Mouse (Mus musculus): ENCODE results near the gene Gpc1.

Gene Gpc1

GRCm38 (mm10) chr1:92831188-92832001 lies at the start of gene Gpc1:
Gpc1 (plus strand) TSS chr1:92831645.
- TF ChIP-seq GATA4 (IDR thresholded peaks at IDR 0.05; ENCODE audit: insufficient replicate concordance, low read length): no peak

DNA sequence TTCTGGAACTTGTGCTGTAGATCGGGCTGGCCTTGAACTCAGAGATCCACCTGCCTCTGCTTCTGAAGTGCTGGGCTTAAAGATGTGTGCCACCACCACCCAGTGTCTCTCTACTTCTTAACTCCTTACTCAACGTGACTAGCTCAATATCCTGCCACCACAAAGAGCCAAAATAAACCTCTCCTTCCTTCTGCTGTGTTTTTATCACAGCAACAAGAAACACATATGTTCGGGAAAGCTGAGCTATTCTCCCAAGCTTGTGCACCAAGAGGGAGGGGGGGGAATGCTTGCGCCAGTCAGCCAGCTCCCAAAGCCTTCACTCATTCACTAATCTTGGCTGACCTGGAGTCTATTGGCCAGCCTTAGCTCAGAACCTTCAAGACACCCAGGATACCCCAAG lies 49.6 kb upstream of the Gpc1 start:
- no peak for TF ChIP-seq GATA4 (IDR thresholded peaks at IDR 0.05; ENCODE audit: insufficient replicate concordance, low read length)

- no peak for TF ChIP-seq GATA4 (IDR thresholded peaks at IDR 0.05; ENCODE audit: insufficient replicate concordance, low read length)
Observed at GRCm38 (mm10) chr1:92782587-92782986, 48.9 kb upstream of the Gpc1 start.

GRCm38 (mm10) chr1:92787221-92787620 lies 44.2 kb upstream of the Gpc1 start:
- no peak for TF ChIP-seq GATA4 (IDR thresholded peaks at IDR 0.05; ENCODE audit: insufficient replicate concordance, low read length)

- no peak for TF ChIP-seq GATA4 (IDR thresholded peaks at IDR 0.05; ENCODE audit: insufficient replicate concordance, low read length)
Observed at GRCm38 (mm10) chr1:92788049-92788448, 43.4 kb upstream of the Gpc1 start.

- no peak for TF ChIP-seq GATA4 (IDR thresholded peaks at IDR 0.05; ENCODE audit: insufficient replicate concordance, low read length)
Observed at GRCm38 (mm10) chr1:92790628-92791027, 40.8 kb upstream of the Gpc1 start.

DNA sequence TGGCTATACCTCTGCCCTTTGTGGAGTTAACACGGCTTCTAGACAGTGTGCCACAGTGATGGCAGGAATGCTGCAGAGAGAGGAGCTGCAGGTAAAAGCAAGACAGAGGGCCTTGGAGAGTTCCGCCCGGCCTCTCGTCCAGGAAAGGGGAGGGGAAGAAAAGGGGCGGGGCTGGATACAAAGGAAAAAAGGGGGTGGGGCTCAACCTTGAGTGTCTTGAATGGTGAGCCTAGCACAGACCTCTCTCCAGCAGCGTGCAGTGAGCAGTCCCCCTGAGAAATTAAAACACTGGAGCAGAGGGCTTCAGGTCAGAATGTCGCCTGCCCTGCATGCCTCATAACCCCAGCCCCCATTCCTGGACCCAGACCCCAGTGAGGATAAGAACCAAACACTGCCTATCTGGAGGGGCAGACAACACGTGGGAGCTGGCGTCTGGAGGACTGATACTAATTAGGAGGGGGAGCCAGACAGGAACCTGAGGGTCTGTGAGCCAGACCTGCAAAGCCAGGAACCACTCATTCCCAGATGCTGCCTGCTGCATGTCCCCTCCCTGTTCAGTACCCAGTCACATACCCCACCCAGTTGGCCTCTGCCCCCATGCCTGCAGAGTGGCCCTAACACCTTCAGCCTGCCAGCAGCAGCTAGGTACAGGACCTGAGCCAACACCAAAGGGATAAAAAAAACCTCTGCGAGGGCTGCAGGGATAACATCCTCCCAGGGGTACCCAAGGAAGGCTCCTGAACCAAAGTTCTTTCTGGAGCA lies 40.2 kb upstream of the Gpc1 start:
- no peak for TF ChIP-seq GATA4 (IDR thresholded peaks at IDR 0.05; ENCODE audit: insufficient replicate concordance, low read length)

GRCm38 (mm10) chr1:92793781-92794180 lies 37.7 kb upstream of the Gpc1 start:
- TF ChIP-seq GATA4 (IDR thresholded peaks at IDR 0.05; ENCODE audit: insufficient replicate concordance, low read length): no peak

DNA sequence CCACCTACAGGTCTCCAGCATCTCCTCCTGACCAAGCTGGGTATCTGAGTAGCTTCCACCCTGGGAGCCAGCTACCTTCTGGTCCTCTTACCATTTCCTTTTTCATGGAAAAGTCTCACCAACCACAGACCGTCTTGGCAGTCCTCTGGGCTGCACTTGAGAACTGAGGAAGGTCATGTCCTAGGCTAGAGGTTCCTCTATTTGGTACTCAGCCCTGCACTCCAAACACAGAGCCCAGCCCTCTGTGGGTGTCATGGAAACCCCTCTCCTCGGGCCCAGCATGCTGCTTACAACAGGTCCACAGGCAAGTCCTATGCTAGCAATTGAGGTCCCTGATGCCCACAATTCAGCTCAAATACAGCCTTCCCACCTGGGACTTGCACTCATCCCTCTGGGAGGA lies 33.0 kb upstream of the Gpc1 start:
- TF ChIP-seq GATA4 (IDR thresholded peaks at IDR 0.05; ENCODE audit: insufficient replicate concordance, low read length): no peak

DNA sequence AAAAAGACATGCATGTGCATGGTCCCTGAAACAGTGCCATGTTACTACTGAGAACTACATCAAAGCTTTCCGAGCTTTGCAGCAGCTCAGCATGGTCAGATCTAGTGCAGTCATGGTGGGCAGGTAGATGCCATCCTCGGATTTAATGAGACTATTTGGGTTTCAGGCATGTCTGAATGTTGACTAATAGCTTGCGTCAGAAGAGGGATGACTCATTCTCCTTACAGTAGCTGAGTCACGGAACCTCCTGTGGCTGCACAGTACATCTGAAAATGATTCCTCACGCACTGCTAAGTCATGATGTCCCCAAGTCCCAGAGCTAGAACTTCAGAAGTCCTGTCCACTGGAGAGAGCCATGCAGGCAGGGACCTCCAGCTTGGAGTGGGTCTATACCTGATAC lies 31.8 kb upstream of the Gpc1 start:
- no peak for TF ChIP-seq GATA4 (IDR thresholded peaks at IDR 0.05; ENCODE audit: insufficient replicate concordance, low read length)

DNA sequence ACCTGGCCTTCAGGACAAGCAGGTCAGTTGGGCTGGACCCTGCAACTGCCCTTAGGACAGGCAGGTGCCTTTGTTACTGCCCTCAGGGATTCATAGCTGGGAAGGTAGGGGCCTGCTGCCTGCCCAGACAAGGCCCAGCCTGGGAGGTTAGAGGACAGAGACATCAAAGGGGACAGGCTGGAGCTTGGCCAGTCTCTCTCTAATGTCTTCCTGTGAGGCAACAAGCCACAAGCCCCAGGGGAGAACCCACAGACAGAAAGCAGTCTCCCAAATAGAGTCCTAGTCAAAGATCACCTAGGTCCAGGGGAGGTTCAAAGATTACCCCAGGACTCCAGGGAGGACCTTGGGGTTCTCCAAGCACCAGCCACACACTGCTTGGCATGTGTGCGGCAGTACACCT lies 29.1 kb upstream of the Gpc1 start:
- no peak for TF ChIP-seq GATA4 (IDR thresholded peaks at IDR 0.05; ENCODE audit: insufficient replicate concordance, low read length)

- TF ChIP-seq GATA4 (IDR thresholded peaks at IDR 0.05; ENCODE audit: insufficient replicate concordance, low read length): no peak
Observed at GRCm38 (mm10) chr1:92803376-92803775, 28.1 kb upstream of the Gpc1 start.

- no peak for TF ChIP-seq GATA4 (IDR thresholded peaks at IDR 0.05; ENCODE audit: insufficient replicate concordance, low read length)
Observed at GRCm38 (mm10) chr1:92805181-92805580, 26.3 kb upstream of the Gpc1 start.

DNA sequence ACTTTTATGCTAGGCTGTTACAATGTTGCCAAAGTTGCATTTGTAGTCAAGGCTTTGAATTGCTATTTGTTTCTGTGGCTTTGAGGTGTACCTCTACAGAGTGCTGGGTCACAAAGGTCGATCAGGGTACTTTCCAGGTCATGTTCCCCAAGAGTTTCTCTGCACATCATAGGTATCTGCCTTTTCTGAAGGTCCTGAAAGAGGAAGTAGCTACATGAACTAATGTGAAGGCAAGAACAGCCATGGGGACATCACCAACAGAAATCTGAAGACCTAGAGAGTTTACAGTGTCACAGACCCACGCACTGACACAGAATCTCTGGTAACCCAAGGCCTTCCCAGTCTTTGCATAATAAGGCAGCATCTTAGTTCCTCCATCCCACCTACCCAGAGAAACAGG lies 25.6 kb upstream of the Gpc1 start:
- TF ChIP-seq GATA4 (IDR thresholded peaks at IDR 0.05; ENCODE audit: insufficient replicate concordance, low read length): no peak

DNA sequence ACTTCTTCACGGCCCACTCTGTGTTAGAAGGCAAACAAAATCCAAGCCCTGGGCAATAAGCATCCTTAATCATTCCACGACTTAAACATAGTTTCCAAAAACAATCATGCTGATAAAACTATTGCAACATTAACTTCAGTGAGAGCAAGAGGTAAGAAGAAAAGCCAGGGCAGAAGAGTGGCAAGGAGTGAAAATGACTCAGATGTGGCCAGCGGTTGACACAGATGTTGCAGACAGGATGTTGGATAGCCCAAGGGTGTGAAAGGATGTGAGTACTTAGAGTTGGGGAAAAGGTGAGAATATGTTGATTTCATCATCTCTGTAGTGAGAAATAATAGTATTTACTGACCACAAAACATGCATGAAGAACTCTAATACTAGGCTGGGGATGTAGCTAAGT lies 24.7 kb upstream of the Gpc1 start:
- TF ChIP-seq GATA4 (IDR thresholded peaks at IDR 0.05; ENCODE audit: insufficient replicate concordance, low read length): no peak

- TF ChIP-seq GATA4 (IDR thresholded peaks at IDR 0.05; ENCODE audit: insufficient replicate concordance, low read length): no peak
Observed at GRCm38 (mm10) chr1:92809621-92810020, 21.8 kb upstream of the Gpc1 start.
